Mouse (Mus musculus) Patski (cell line): ENCODE measurements at regions not wholly inside any gene's neighbourhood (a gene's known extent, or its start where the extent isn't known, plus 50 kb on each side); places are given as distances from the start of the nearest gene placed in this dataset.

Source experiments
- ATAC-seq: fragments of 100-300 bp; one replicate; pipeline ENCODE4 v1.8.0; 2021
- CTCF ChIA-PET: fragments of 350-600 bp; sonication (Branson Sonifier 250); formaldehyde crosslinking; loops from one replicate; lab custom pipeline; 2022; ENCODE audit warnings: inconsistent platforms; lab: Charles Lee
- POLR2A ChIA-PET: fragments of 350-600 bp; sonication (Branson Sonifier 250); formaldehyde crosslinking; loops from one replicate; lab custom pipeline; 2022; ENCODE audit warnings: antibody characterized with exemption, inconsistent platforms; lab: Charles Lee
- DNase-seq: peaks from one replicate; pipeline ENCODE4 v3.0.0-alpha.2; 2011; ENCODE audit warnings: low read depth, low spot score
- H3K27me3 ChIP-seq: fragments of 371-371 bp; one replicate; pipeline ENCODE4 v1.5.1; 2021
- CTCF ChIP-seq: fragments of 100-300 bp; IDR thresholded peaks from one replicate; pipeline ENCODE4 v1.5.1; 2021
- in situ Hi-C: fragments of 300-500 bp; cut with MboI; formaldehyde crosslinking; loops from 3 replicates; pipeline ENCODE4 v1.11.1; 2018; ENCODE audit warnings: low pct_unique_long_range_greater_than_20kb, mixed read lengths

GRCm38 (mm10) chr14:55343341-55343740, 121.5 kb downstream of the Dhrs2 start:
- DNase-seq (no peak), ATAC-seq (no peak)
- H3K27me3 ChIP-seq: peaks cover 16% of the 10 kb centered on the region
- ChIA-PET CTCF (no interaction called here), POLR2A (no interaction called here)
- TF ChIP-seq CTCF: no peak
- in situ Hi-C loops: no loop called here

DNA sequence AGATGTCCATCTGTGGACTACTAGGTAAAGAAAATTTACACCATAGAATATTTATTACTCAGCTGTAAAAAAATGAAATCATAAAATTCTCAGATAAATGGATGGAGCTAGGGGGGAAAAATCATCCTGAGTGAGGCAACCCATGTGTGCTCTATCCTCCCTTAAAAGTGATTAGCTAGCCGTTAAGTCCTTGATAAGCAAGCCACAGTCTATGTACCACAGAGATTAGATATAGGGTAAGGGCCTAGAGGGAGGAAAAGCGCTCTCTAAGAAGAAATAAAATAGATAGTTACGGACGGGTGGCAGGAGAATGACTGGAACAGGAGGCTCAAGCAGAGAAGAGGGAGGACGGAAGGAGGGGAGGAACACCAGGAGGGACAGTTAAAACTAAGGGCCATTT, 122.1 kb downstream of the Dhrs2 start:
- CTCF ChIA-PET: no interaction called here
- POLR2A ChIA-PET: no interaction called here
- in situ Hi-C loops: no loop called here
- no peak for TF ChIP-seq CTCF
- peaks cover 16% of the 10 kb centered on the region for H3K27me3 ChIP-seq
- DNase-seq: no peak
- no peak for ATAC-seq

GRCm38 (mm10) chr14:55345091-55345490, 123.3 kb downstream of the Dhrs2 start:
- DNase-seq: no peak
- no peak for TF ChIP-seq CTCF
- ChIA-PET CTCF (no interaction called here), POLR2A (no interaction called here)
- H3K27me3 ChIP-seq: peaks cover 24% of the 10 kb centered on the region
- no peak for ATAC-seq
- in situ Hi-C loops: no loop called here

GRCm38 (mm10) chr14:55348098-55348497, 126.3 kb downstream of the Dhrs2 start:
- ATAC-seq: no peak
- POLR2A ChIA-PET: no interaction called here
- no peak for TF ChIP-seq CTCF
- CTCF ChIA-PET: no interaction called here
- in situ Hi-C loops: no loop called here
- DNase-seq: no peak
- peaks cover 49% of the 10 kb centered on the region for H3K27me3 ChIP-seq

GRCm38 (mm10) chr14:55357258-55357657, 121.3 kb upstream of the Dhrs4 start:
- no peak for ATAC-seq
- in situ Hi-C loops: no loop called here
- H3K27me3 ChIP-seq: peaks cover 35% of the 10 kb centered on the region
- no peak for TF ChIP-seq CTCF
- DNase-seq: no peak
- POLR2A ChIA-PET: no interaction called here
- CTCF ChIA-PET: no interaction called here

- ChIA-PET POLR2A (no interaction called here), CTCF (no interaction called here)
- H3K27me3 ChIP-seq: peaks cover 37% of the 10 kb centered on the region
- no peak for DNase-seq
- no peak for TF ChIP-seq CTCF
- in situ Hi-C loops: no loop called here
- ATAC-seq: no peak
Measured at GRCm38 (mm10) chr14:55358429-55358828, 120.1 kb upstream of the Dhrs4 start.

GRCm38 (mm10) chr14:55362316-55362715, 116.2 kb upstream of the Dhrs4 start:
- in situ Hi-C loops: loop anchor here (5.0 kb wide), 1 partner anchor 65 kb away; no protein-coding TSS in a partner anchor
- no peak for ATAC-seq
- POLR2A ChIA-PET: interaction anchor here (1.2 kb wide), 1 partner anchor 26 kb away, joined by 3 read pairs; no protein-coding TSS in a partner anchor
- peaks cover 52% of the 10 kb centered on the region for H3K27me3 ChIP-seq
- no peak for TF ChIP-seq CTCF
- DNase-seq: no peak
- CTCF ChIA-PET: no interaction called here

DNA sequence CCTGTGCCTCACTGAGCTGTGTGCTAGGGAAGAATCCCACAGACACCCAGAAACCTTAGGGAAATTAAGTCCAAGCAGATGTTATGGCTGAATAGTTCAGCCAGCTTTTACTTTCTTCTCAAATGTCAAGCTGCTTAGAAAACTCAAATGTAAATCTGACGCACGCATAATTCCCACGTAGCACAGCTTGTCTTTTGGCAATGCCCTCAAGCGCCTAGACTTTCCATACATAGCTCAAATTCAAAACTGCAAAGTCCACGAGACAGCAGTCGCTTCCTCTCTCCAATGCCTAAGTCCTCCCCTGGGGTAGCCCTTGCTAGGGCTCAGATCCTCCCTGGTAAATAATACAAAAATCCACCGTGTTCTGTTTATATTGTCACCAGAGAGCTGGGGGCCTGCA, 115.8 kb upstream of the Dhrs4 start:
- peaks cover 47% of the 10 kb centered on the region for H3K27me3 ChIP-seq
- CTCF ChIA-PET: no interaction called here
- DNase-seq (no peak), ATAC-seq (no peak)
- no peak for TF ChIP-seq CTCF
- POLR2A ChIA-PET: interaction anchor here (1.2 kb wide), 1 partner anchor 26 kb away, joined by 3 read pairs; no protein-coding TSS in a partner anchor
- in situ Hi-C loops: loop anchor here (5.0 kb wide), 1 partner anchor 65 kb away; no protein-coding TSS in a partner anchor

- in situ Hi-C loops: no loop called here
- no peak for DNase-seq
- POLR2A ChIA-PET: no interaction called here
- CTCF ChIA-PET: no interaction called here
- no peak for TF ChIP-seq CTCF
- ATAC-seq: no peak
- peaks cover 18% of the 10 kb centered on the region for H3K27me3 ChIP-seq
Measured at GRCm38 (mm10) chr14:55370384-55370783, 108.2 kb upstream of the Dhrs4 start.

- peaks cover 20% of the 10 kb centered on the region for H3K27me3 ChIP-seq
- ChIA-PET POLR2A (no interaction called here), CTCF (no interaction called here)
- no peak for ATAC-seq
- TF ChIP-seq CTCF: no peak
- in situ Hi-C loops: no loop called here
- no peak for DNase-seq
Measured at GRCm38 (mm10) chr14:55372960-55373359, 105.6 kb upstream of the Dhrs4 start.

GRCm38 (mm10) chr14:55386773-55387172, 91.8 kb upstream of the Dhrs4 start:
- H3K27me3 ChIP-seq: peaks cover 47% of the 10 kb centered on the region
- CTCF ChIA-PET: interaction anchor here (1.2 kb wide), 1 partner anchor 8 kb away, joined by 3 read pairs; no protein-coding TSS in a partner anchor
- POLR2A ChIA-PET: no interaction called here
- no peak for TF ChIP-seq CTCF
- DNase-seq (no peak), ATAC-seq (no peak)
- in situ Hi-C loops: no loop called here

- DNase-seq (no peak), ATAC-seq (no peak)
- in situ Hi-C loops: no loop called here
- no peak for TF ChIP-seq CTCF
- POLR2A ChIA-PET: no interaction called here
- H3K27me3 ChIP-seq: peaks cover 42% of the 10 kb centered on the region
- CTCF ChIA-PET: interaction anchor here (1.2 kb wide), 1 partner anchor 9 kb away, joined by 3 read pairs; no protein-coding TSS in a partner anchor
Measured at GRCm38 (mm10) chr14:55387378-55387777, 91.2 kb upstream of the Dhrs4 start.
